Mouse (Mus musculus) kidney, adult 2 months (tissue): ENCODE measurements around the gene Ric3.

Experiments used
- CTCF ChIP-seq: fragments of 200-500 bp; conservative IDR thresholded peaks from 2 replicates; pipeline ENCODE4 v1.5.1; 2011; ENCODE audit warnings: low read depth, mild to moderate bottlenecking, control low read depth, low read length, moderate library complexity, mixed read lengths; ENCODE audit not compliant: insufficient read depth, insufficient read length
- POLR2A ChIP-seq: fragments of 200-500 bp; IDR thresholded peaks from one replicate; pipeline ENCODE4 v1.6.1; 2011; ENCODE audit warnings: low read depth, low read length, control low read depth

DNA sequence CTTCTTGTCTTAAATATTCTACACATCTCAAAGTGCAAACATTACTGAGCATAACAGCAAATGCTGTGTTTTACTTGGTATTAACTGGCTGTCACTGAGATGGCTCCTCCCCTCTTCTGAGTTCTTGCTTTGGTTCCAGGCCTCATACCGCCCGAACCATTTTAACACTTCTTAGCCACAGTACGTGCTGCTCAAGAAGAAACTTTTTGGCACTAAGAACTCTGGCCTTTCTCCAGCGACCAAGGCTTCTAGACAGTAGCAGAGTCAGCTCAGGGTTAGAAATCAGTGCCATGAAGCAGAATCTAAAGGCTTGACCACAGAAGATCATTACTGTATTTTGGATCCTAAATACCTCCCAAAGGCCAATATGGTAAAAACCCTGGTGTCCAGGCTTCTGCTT lies 13.5 kb downstream of the Ric3 start:
- TF ChIP-seq CTCF (no peak), POLR2A (no peak)
